Comparison of ENCODE assay signal across 8 mouse cellular contexts in the genomic region with DNA sequence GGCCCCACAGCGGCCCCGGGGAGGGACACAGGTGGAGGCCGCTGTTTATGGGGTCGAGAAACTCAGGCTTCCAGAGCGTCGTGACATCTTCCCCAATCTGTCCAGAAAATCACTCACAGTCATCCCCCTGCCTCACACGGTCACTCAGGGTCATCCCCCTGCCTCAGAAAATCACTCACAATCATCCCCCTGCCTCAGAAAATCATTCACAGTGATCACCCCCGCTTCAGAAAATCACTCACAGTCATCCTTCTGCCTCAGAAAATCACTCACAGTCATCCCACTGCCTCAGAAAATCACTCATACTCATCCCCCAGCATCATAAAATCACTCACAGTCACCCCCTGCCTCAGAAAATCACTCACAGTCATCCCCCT. TPM values are rescaled to one million over a fixed set of nuclear protein-coding genes. Genes with fewer than 3 reads are reported as not detected.
DNase-seq lines count a peak whose midpoint lies in the region; ATAC-seq and TF ChIP-seq lines count a peak whose summit lies in the region.
"Not testable (repeated sequence)": the region's sequence is repeated elsewhere in the genome, so short reads cannot be mapped to it uniquely, and the experiment has no call there.

No protein-coding gene starts in this region.

- not testable (repeated sequence) for H3K4me2 ChIP-seq in forebrain, embryonic 15.5 days (replicated peaks); hindbrain, embryonic 13.5 days; lung, embryonic 14.5 days; neural tube, embryonic 11.5 days (ENCODE audit: low read depth)

- peaks cover 31% of the 10 kb centered on the region for H3K9me3 ChIP-seq in forebrain, embryonic 15.5 days
- H3K9me3 ChIP-seq in hindbrain, embryonic 13.5 days, result peaks cover 49% of the 10 kb centered on the region
- peaks cover 70% of the 10 kb centered on the region for H3K9me3 ChIP-seq in lung, embryonic 14.5 days (ENCODE audit: low read depth, low read length)
- peaks cover 40% of the 10 kb centered on the region for H3K9me3 ChIP-seq in neural tube, embryonic 11.5 days (ENCODE audit: control insufficient read depth, low read length)

- not testable (repeated sequence) for H3K9ac ChIP-seq in forebrain, embryonic 15.5 days (replicated peaks); hindbrain, embryonic 13.5 days; lung, embryonic 14.5 days; neural tube, embryonic 11.5 days (ENCODE audit: low read length)

- not testable (repeated sequence) for H3K27me3 ChIP-seq in forebrain, embryonic 15.5 days; hindbrain, embryonic 13.5 days; lung, embryonic 14.5 days (ENCODE audit: insufficient read depth, low read length); neural tube, embryonic 11.5 days (ENCODE audit: control insufficient read depth, insufficient read depth, low read length)

- peaks cover 39% of the 10 kb centered on the region for H3K36me3 ChIP-seq in forebrain, embryonic 15.5 days
- peaks cover 48% of the 10 kb centered on the region for H3K36me3 ChIP-seq in hindbrain, embryonic 13.5 days
- peaks cover 60% of the 10 kb centered on the region for H3K36me3 ChIP-seq in lung, embryonic 14.5 days (ENCODE audit: insufficient read depth)
- H3K36me3 ChIP-seq in neural tube, embryonic 11.5 days (ENCODE audit: control insufficient read depth, insufficient read depth, low read length), result peaks cover 33% of the 10 kb centered on the region

- WGBS in forebrain, embryonic 15.5 days, result 80% methylated on average over 8 of the region's 8 CpGs
- WGBS in hindbrain, embryonic 13.5 days, result 87% methylated on average over 8 of the region's 8 CpGs
- 82% methylated on average over 8 of the region's 8 CpGs for WGBS in lung, embryonic 14.5 days
- WGBS in neural tube, embryonic 11.5 days, result 84% methylated on average over 8 of the region's 8 CpGs

- 0 out of 2 replicates have a peak, but pooled peaks have one; percentile 0 for ATAC-seq in forebrain, embryonic 15.5 days (replicated peaks)
- ATAC-seq in hindbrain, embryonic 13.5 days (ENCODE audit: low FRiP score); lung, embryonic 14.5 days (ENCODE audit: insufficient read depth); neural tube, embryonic 11.5 days (ENCODE audit: insufficient read depth, low FRiP score, low TSS enrichment): not testable (repeated sequence)

- not testable (repeated sequence) for H3K27ac ChIP-seq in forebrain, embryonic 15.5 days (replicated peaks); hindbrain, embryonic 13.5 days; lung, embryonic 14.5 days (ENCODE audit: low read depth); neural tube, embryonic 11.5 days (ENCODE audit: low read depth, low read length)

- not testable (repeated sequence) for H3K4me1 ChIP-seq in forebrain, embryonic 15.5 days; hindbrain, embryonic 13.5 days (replicated peaks); lung, embryonic 14.5 days (ENCODE audit: insufficient read depth); neural tube, embryonic 11.5 days (ENCODE audit: control insufficient read depth, insufficient read depth, low read length)

- DNase-seq in ES-CJ7 (ENCODE audit: low read depth, low spot score), result peak; percentile 81
- peak; percentile 41 for DNase-seq in embryo, embryonic 10.5 days (ENCODE audit: low spot score)
- peak; percentile 7 for DNase-seq in left cerebral cortex, adult 11 months (ENCODE audit: low spot score)
- DNase-seq in lung, embryonic 14.5 days, result peak; percentile 39
- peak; percentile 37 for DNase-seq in neural tube, embryonic 11.5 days (ENCODE audit: low spot score)
- DNase-seq in yolk sac, embryonic 10.5 days (ENCODE audit: low spot score), result peak; percentile 42

- TF ChIP-seq CTCF in lung, embryonic 14.5 days (IDR thresholded peaks at IDR 0.05; ENCODE audit: low read depth), result not testable (repeated sequence)

- H3K4me3 ChIP-seq in forebrain, embryonic 15.5 days; lung, embryonic 14.5 days (ENCODE audit: low read depth, low read length); neural tube, embryonic 11.5 days (ENCODE audit: low read depth, low read length): not testable (repeated sequence)
- H3K4me3 ChIP-seq in hindbrain, embryonic 13.5 days, result 0 out of 2 replicates have a peak overlapping the region, but pooled peaks have one; percentile 2

RNA-seq across cellular contexts. Expression of gene Gm21887, which starts 20.3 kb away (rescaled TPM):
- polyA plus RNA-seq in forebrain, embryonic 15.5 days (2015; fragmentation: Nextera tagmentation; extraction: Ambion mirVana), result 189 and 242 TPM in 2 replicates
- 169 and 177 TPM in 2 replicates for polyA plus RNA-seq in hindbrain, embryonic 13.5 days (2015; fragmentation: Nextera tagmentation; extraction: Ambion mirVana)
- 252 and 439 TPM in 2 replicates for polyA plus RNA-seq in lung, embryonic 14.5 days (2014; fragmentation: Nextera tagmentation; extraction: Ambion mirVana)
- polyA plus RNA-seq in neural tube, embryonic 11.5 days (2014; fragmentation: Nextera tagmentation; extraction: Ambion mirVana), result 214 and 267 TPM in 2 replicates

Comparison
In these comparisons a context has a peak if more than half of its experiments do, and no peak if none do; other contexts are left out.
1. DNase-seq: peak in every context shown above with its lines; median percentile 81 in ES-CJ7; 42 in yolk sac, embryonic 10.5 days; 41 in embryo, embryonic 10.5 days; 39 in lung, embryonic 14.5 days; 37 in neural tube, embryonic 11.5 days; 7 in left cerebral cortex, adult 11 months.